Mouse (Mus musculus): ENCODE results near the gene Gpr1. TPM values are rescaled to one million over a fixed set of nuclear protein-coding genes. Genes with fewer than 3 reads are reported as not detected.

Gpr1 gene
- total and polyA plus RNA-seq, 3 experiments = not detected

GRCm38 (mm10) chr1:63227241-63227640 lies 12.9 kb upstream of the Gpr1 start:
- Histone ChIP-seq H3K4me3 (replicated peaks in 1 of 3; ENCODE audit: low read depth in 2 of 3, low read length in 2 of 3, poor library complexity in 1 of 3) (no peak overlapping the region), H3K4me1 (ENCODE audit: control insufficient read depth in 1 of 2, insufficient read depth in 2 of 2) (no peaks in the 10 kb centered on the region), H3K36me3 (replicated peaks in 1 of 2; ENCODE audit: control insufficient read depth in 1 of 2, insufficient read depth in 1 of 2, low read length in 1 of 2) (no peaks in the 10 kb centered on the region), H3K9me3 (replicated peaks; ENCODE audit: low read length) (no peaks in the 10 kb centered on the region), H3K9ac (ENCODE audit: insufficient read depth, low read depth) (no peak overlapping the region), H3K27me3 (replicated peaks) (no peaks in the 10 kb centered on the region), H3K79me2 (replicated peaks; ENCODE audit: control insufficient read depth, extremely low read depth, insufficient read depth, poor library complexity, severe bottlenecking) (no peaks in the 10 kb centered on the region), H3K27ac (ENCODE audit: insufficient read depth, low read depth) (no peak overlapping the region), H3K4me2 (ENCODE audit: insufficient read depth, low read depth, poor library complexity, severe bottlenecking) (no peak overlapping the region)
- no peak for TF ChIP-seq RCOR1 (conservative IDR thresholded peaks at IDR 0.05; ENCODE audit: low read depth, low read length)
- no peak for TF ChIP-seq USF2 (conservative IDR thresholded peaks at IDR 0.05; ENCODE audit: low read depth, low read length)
- no peak for TF ChIP-seq IRF4 (IDR thresholded peaks at IDR 0.05; ENCODE audit: low read depth, low read length)
- TF ChIP-seq TBP (conservative IDR thresholded peaks at IDR 0.05; ENCODE audit: low read depth, low read length) = no peak
- no peak for TF ChIP-seq CHD1 (IDR thresholded peaks at IDR 0.05; ENCODE audit: low read depth, low read length)
- no peak for TF ChIP-seq POLR2AphosphoS2 (IDR thresholded peaks at IDR 0.05; ENCODE audit: low read depth, low read length)
- no peak for TF ChIP-seq MAX (IDR thresholded peaks at IDR 0.05; ENCODE audit: low read length)
- TF ChIP-seq HCFC1 (IDR thresholded peaks at IDR 0.05; ENCODE audit: low read depth, low read length) = no peak
- TF ChIP-seq ZC3H11A (IDR thresholded peaks at IDR 0.05; ENCODE audit: low read depth, low read length) = no peak
- TF ChIP-seq NRF1 (IDR thresholded peaks at IDR 0.05; ENCODE audit: low read depth, low read length) = no peak
- no peak for TF ChIP-seq MYC (IDR thresholded peaks at IDR 0.05; ENCODE audit: low read depth, low read length)
- no peak for TF ChIP-seq RAD21 (IDR thresholded peaks at IDR 0.05; ENCODE audit: low read depth, low read length)
- TF ChIP-seq ZNF384 (IDR thresholded peaks at IDR 0.05; ENCODE audit: low read depth, low read length) = no peak
- TF ChIP-seq POLR2A (IDR thresholded peaks at IDR 0.05; ENCODE audit: low read depth, low read length) = no peak
- no peak for TF ChIP-seq TCF12 (IDR thresholded peaks at IDR 0.05; ENCODE audit: low read depth, low read length)
- no peak for TF ChIP-seq MXI1 (IDR thresholded peaks at IDR 0.05; ENCODE audit: low read depth, low read length)
- no peak for TF ChIP-seq PAX5 (IDR thresholded peaks at IDR 0.05; ENCODE audit: low read length)
- no peak for DNase-seq (ENCODE audit: extremely low read depth)
- in situ Hi-C loops (cut with MboI; ENCODE audit: low pct_ligation_motif_present, low pct_unique_long_range_greater_than_20kb, low sequenced_read_pairs) = no loop called here
- dilution Hi-C loops (cut with MboI; ENCODE audit: extremely low pct_ligation_motif_present, extremely low pct_unique_long_range_greater_than_20kb, low sequenced_read_pairs) = no loop called here

DNA sequence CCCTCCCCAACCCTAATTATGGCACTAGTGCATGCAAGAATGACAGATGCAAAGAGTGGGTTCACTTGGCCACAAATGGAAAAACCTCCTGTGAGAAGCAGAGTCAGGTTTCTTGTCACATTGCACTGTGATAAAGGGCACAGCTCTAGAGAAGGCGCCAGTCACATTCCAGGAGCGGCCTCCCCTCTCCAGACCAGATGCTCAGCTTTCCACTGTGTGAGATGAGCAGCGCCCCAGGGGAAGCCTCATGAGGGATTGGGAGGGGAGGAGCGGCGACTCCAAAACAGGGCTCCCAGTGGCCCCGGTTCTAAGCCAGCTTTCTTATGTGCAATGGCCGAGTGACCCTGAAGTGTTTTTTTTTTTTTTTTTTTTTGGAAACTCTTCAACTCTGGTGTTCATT lies 11.5 kb upstream of the Gpr1 start:
- no peak overlapping the region for H3K4me2 ChIP-seq (ENCODE audit: insufficient read depth, low read depth, poor library complexity, severe bottlenecking)
- no peak overlapping the region for H3K9ac ChIP-seq (ENCODE audit: insufficient read depth, low read depth)
- dilution Hi-C loops (cut with MboI; ENCODE audit: extremely low pct_ligation_motif_present, extremely low pct_unique_long_range_greater_than_20kb, low sequenced_read_pairs) = no loop called here
- in situ Hi-C loops (cut with MboI; ENCODE audit: low pct_ligation_motif_present, low pct_unique_long_range_greater_than_20kb, low sequenced_read_pairs) = no loop called here
- no peaks in the 10 kb centered on the region for H3K79me2 ChIP-seq (replicated peaks; ENCODE audit: control insufficient read depth, extremely low read depth, insufficient read depth, poor library complexity, severe bottlenecking)
- H3K9me3 ChIP-seq (replicated peaks; ENCODE audit: low read length) = no peaks in the 10 kb centered on the region
- H3K36me3 ChIP-seq (replicated peaks in 1 of 2; ENCODE audit: control insufficient read depth in 1 of 2, insufficient read depth in 1 of 2, low read length in 1 of 2) = no peaks in the 10 kb centered on the region
- H3K27me3 ChIP-seq (replicated peaks) = no peaks in the 10 kb centered on the region
- no peak overlapping the region for H3K27ac ChIP-seq (ENCODE audit: insufficient read depth, low read depth)
- DNase-seq (ENCODE audit: extremely low read depth) = no peak
- H3K4me3 ChIP-seq (replicated peaks in 1 of 3; ENCODE audit: low read depth in 2 of 3, low read length in 2 of 3, poor library complexity in 1 of 3) = no peak overlapping the region
- TF ChIP-seq EP300 (IDR thresholded peaks at IDR 0.05; ENCODE audit: low read length) = no peak
- no peak for TF ChIP-seq MYC (IDR thresholded peaks at IDR 0.05; ENCODE audit: low read depth, low read length)
- no peak for TF ChIP-seq USF1 (IDR thresholded peaks at IDR 0.05; ENCODE audit: low read depth, low read length)
- TF ChIP-seq E2F4 (IDR thresholded peaks at IDR 0.05; ENCODE audit: insufficient replicate concordance, low read depth, low read length) = no peak
- no peak for TF ChIP-seq NELFE (IDR thresholded peaks at IDR 0.05; ENCODE audit: low read depth, low read length)
- TF ChIP-seq HCFC1 (IDR thresholded peaks at IDR 0.05; ENCODE audit: low read depth, low read length) = no peak
- no peak for TF ChIP-seq PAX5 (IDR thresholded peaks at IDR 0.05; ENCODE audit: low read length)
- TF ChIP-seq UBTF (IDR thresholded peaks at IDR 0.05; ENCODE audit: low read depth, low read length) = no peak
- no peak for TF ChIP-seq KAT2A (IDR thresholded peaks at IDR 0.05; ENCODE audit: insufficient replicate concordance, low read length)
- no peak for TF ChIP-seq CHD2 (IDR thresholded peaks at IDR 0.05; ENCODE audit: low read length)
- no peaks in the 10 kb centered on the region for H3K4me1 ChIP-seq (ENCODE audit: control insufficient read depth in 1 of 2, insufficient read depth in 2 of 2)

All from CH12.LX (cell line).